Mouse (Mus musculus) midbrain, postnatal 0 days (tissue): ENCODE data around the gene Scd4. TPM values are rescaled to one million over a fixed set of nuclear protein-coding genes. Genes with fewer than 3 reads are reported as not detected.
A peak's percentile ranks its signal among the peaks of the same experiment; 100 is the strongest.

Experiments used
- ATAC-seq: fragments of 200-750 bp; cut with Nextera tagmentation; 2 replicates; pipeline ENCODE4 v1.8.0; 2017; ENCODE audit warnings: moderate number of reproducible peaks, mild to moderate bottlenecking, moderate TSS enrichment, moderate library complexity; ENCODE audit not compliant: low FRiP score
- DNase-seq: peaks from one replicate; pipeline ENCODE4 v3.0.0-alpha.2; 2015; ENCODE audit warnings: low spot score
- H3K27ac ChIP-seq: fragments of 300-500 bp; sonication (generic); 2 replicates; pipeline ENCODE4 v1.5.1; 2014; ENCODE audit warnings: low read depth, mild to moderate bottlenecking, low read length, mixed read lengths
- H3K27me3 ChIP-seq: fragments of 300-500 bp; sonication (generic); 2 replicates; pipeline ENCODE4 v1.6.1; 2014; ENCODE audit warnings: low read length, control low read depth, mixed read lengths; ENCODE audit not compliant: insufficient read depth
- H3K36me3 ChIP-seq: fragments of 300-500 bp; sonication (generic); 2 replicates; pipeline ENCODE4 v1.6.1; 2014; ENCODE audit warnings: low read length, control low read depth, mixed read lengths; ENCODE audit not compliant: insufficient read depth
- H3K4me1 ChIP-seq: fragments of 300-500 bp; sonication (generic); 2 replicates; pipeline ENCODE4 v1.6.1; 2014; ENCODE audit warnings: mild to moderate bottlenecking, control low read depth, antibody characterized with exemption, low read length, mixed read lengths; ENCODE audit not compliant: insufficient read depth
- H3K4me2 ChIP-seq: fragments of 300-500 bp; sonication (generic); 2 replicates; pipeline ENCODE4 v1.6.1; 2014; ENCODE audit warnings: low read depth, mild to moderate bottlenecking, low read length, mixed read lengths; ENCODE audit not compliant: poor library complexity, severe bottlenecking
- H3K4me3 ChIP-seq: fragments of 300-500 bp; sonication (generic); 2 replicates; pipeline ENCODE4 v1.5.1; 2014; ENCODE audit warnings: low read depth, mild to moderate bottlenecking, low read length, moderate library complexity
- H3K9ac ChIP-seq: fragments of 300-500 bp; sonication (generic); replicated peaks from 2 replicates; pipeline ENCODE4 v1.6.1; 2014; ENCODE audit warnings: mild to moderate bottlenecking, low read length, moderate library complexity, mixed read lengths; ENCODE audit not compliant: poor library complexity, severe bottlenecking
- H3K9me3 ChIP-seq: fragments of 300-500 bp; sonication (generic); 2 replicates; pipeline ENCODE4 v1.6.1; 2016; ENCODE audit warnings: low read length, control low read depth
- CTCF ChIP-seq: IDR thresholded peaks from 2 replicates; pipeline ENCODE4 v1.5.1; 2016; ENCODE audit warnings: antibody characterized with exemption, mild to moderate bottlenecking
- WGBS: fragments of 180-500 bp; shearing (Covaris S2); extraction: QIAGEN DNeasy Blood & Tissue Kit; methylation state at CpG from one replicate; pipeline ENCODE4 v1.1.7; 2014; 5-methylcytosine and 5-hydroxymethylcytosine counted together
- polyA plus RNA-seq: library from polyadenylated mRNA; unstranded; fragments of >200 nt; fragmentation: Nextera tagmentation; extraction: Ambion mirVana; gene quantifications from 2 replicates; pipeline ENCODE4 v1.2.1, GENCODE M21; 2015
- total RNA-seq: library from RNA; depleted of rRNA; stranded (reverse); fragments of >200 nt; gene quantifications from 2 replicates; pipeline ENCODE4 v1.2.3, GENCODE M21; 2014

Scd4 gene
- total and polyA plus RNA-seq, 2 experiments from 2014 or later, result 0.17 to 0.44 TPM

- Histone ChIP-seq H3K36me3 (no peaks in the 10 kb centered on the region), H3K4me1 (no peaks in the 10 kb centered on the region), H3K9ac (no peak overlapping the region), H3K27ac (no peak overlapping the region), H3K27me3 (no peaks in the 10 kb centered on the region), H3K4me3 (no peak overlapping the region), H3K4me2 (no peak overlapping the region), H3K9me3 (no peaks in the 10 kb centered on the region)
- DNase-seq (no peak), ATAC-seq (no peak)
- no peak for TF ChIP-seq CTCF
- WGBS, result 88% methylated on average over 4 of the region's 4 CpGs
Measured at GRCm38 (mm10) chr19:44380065-44380464, 47.2 kb downstream of the Scd4 start.

GRCm38 (mm10) chr19:44382682-44383321, 49.9 kb downstream of the Scd4 start:
- Histone ChIP-seq H3K4me3 (no peak overlapping the region), H3K4me1 (no peaks in the 10 kb centered on the region), H3K4me2 (no peak overlapping the region), H3K36me3 (no peaks in the 10 kb centered on the region), H3K27me3 (no peaks in the 10 kb centered on the region), H3K27ac (no peak overlapping the region), H3K9me3 (no peaks in the 10 kb centered on the region), H3K9ac (no peak overlapping the region)
- WGBS, result 67% methylated on average over 12 of the region's 12 CpGs
- no peak for ATAC-seq
- no peak for TF ChIP-seq CTCF
- DNase-seq, result no peak

- Histone ChIP-seq H3K36me3 (no peaks in the 10 kb centered on the region), H3K4me3 (no peak overlapping the region), H3K9ac (no peak overlapping the region), H3K4me2 (no peak overlapping the region), H3K27ac (no peak overlapping the region), H3K4me1 (0 out of 2 replicates have a peak, but pooled peaks cover 3% of the 10 kb centered on the region), H3K27me3 (no peaks in the 10 kb centered on the region), H3K9me3 (no peaks in the 10 kb centered on the region)
- TF ChIP-seq CTCF, result no peak
- no peak for DNase-seq
- no peak for ATAC-seq
- WGBS, result 91% methylated on average over 6 of the region's 6 CpGs
Measured at GRCm38 (mm10) chr19:44385887-44386498, 53.1 kb downstream of the Scd4 start.

- no peaks in the 10 kb centered on the region for H3K36me3 ChIP-seq
- H3K9me3 ChIP-seq, result no peaks in the 10 kb centered on the region
- H3K4me2 ChIP-seq, result no peak overlapping the region
- TF ChIP-seq CTCF, result no peak
- WGBS, result 91% methylated on average over 4 of the region's 4 CpGs
- DNase-seq, result no peak
- no peaks in the 10 kb centered on the region for H3K27me3 ChIP-seq
- 0 out of 2 replicates have a peak, but pooled peaks cover 3% of the 10 kb centered on the region for H3K4me1 ChIP-seq
- H3K27ac ChIP-seq, result no peak overlapping the region
- H3K4me3 ChIP-seq, result no peak overlapping the region
- no peak overlapping the region for H3K9ac ChIP-seq
- no peak for ATAC-seq
Measured at GRCm38 (mm10) chr19:44387089-44387671, 54.3 kb downstream of the Scd4 start.

- H3K4me1 ChIP-seq, result 0 out of 2 replicates have a peak, but pooled peaks cover 3% of the 10 kb centered on the region
- ATAC-seq (no peak), DNase-seq (no peak)
- H3K9me3 ChIP-seq, result no peaks in the 10 kb centered on the region
- H3K27me3 ChIP-seq, result no peaks in the 10 kb centered on the region
- WGBS, result 29% methylated on average over 19 of the region's 19 CpGs
- peak overlapping the region; percentile 81 for H3K4me2 ChIP-seq
- peak overlapping the region; percentile 55 for H3K4me3 ChIP-seq
- peak overlapping the region; percentile 67 for H3K9ac ChIP-seq
- no peaks in the 10 kb centered on the region for H3K36me3 ChIP-seq
- no peak for TF ChIP-seq CTCF
- H3K27ac ChIP-seq, result peak overlapping the region; percentile 80
Measured at GRCm38 (mm10) chr19:44387746-44388474, 55.0 kb downstream of the Scd4 start.
